Mouse (Mus musculus) midbrain, embryonic 10.5 days (tissue): ENCODE results near the gene Sdha. TPM values are rescaled to one million over a fixed set of nuclear protein-coding genes. Genes with fewer than 3 reads are reported as not detected.

ENCODE experiments used
- DNase-seq: peaks from one replicate; pipeline ENCODE4 v3.0.0-alpha.2; 2017; ENCODE audit warnings: low spot score
- H3K27ac ChIP-seq: fragments of 300-500 bp; sonication (generic); replicated peaks from 2 replicates; pipeline ENCODE4 v1.5.1; 2016; ENCODE audit warnings: mild to moderate bottlenecking
- H3K27me3 ChIP-seq: fragments of 300-500 bp; sonication (generic); 2 replicates; pipeline ENCODE4 v1.6.1; 2016; ENCODE audit warnings: low read depth, mild to moderate bottlenecking; ENCODE audit not compliant: poor library complexity, severe bottlenecking
- H3K36me3 ChIP-seq: fragments of 300-500 bp; sonication (generic); 2 replicates; pipeline ENCODE4 v1.6.1; 2016; ENCODE audit warnings: mild to moderate bottlenecking, moderate library complexity
- H3K4me1 ChIP-seq: fragments of 300-500 bp; sonication (generic); 2 replicates; pipeline ENCODE4 v1.6.1; 2016
- H3K4me3 ChIP-seq: fragments of 300-500 bp; sonication (generic); 2 replicates; pipeline ENCODE4 v1.5.1; 2016; ENCODE audit warnings: mild to moderate bottlenecking, moderate library complexity
- H3K9me3 ChIP-seq: fragments of 300-500 bp; sonication (generic); replicated peaks from 2 replicates; pipeline ENCODE4 v1.6.1; 2016; ENCODE audit warnings: mild to moderate bottlenecking
- WGBS: fragments of 180-500 bp; shearing (Covaris S2); methylation state at CpG from one replicate; pipeline ENCODE4 v1.1.7; 2016; 5-methylcytosine and 5-hydroxymethylcytosine counted together
- polyA plus RNA-seq: library from polyadenylated mRNA; unstranded; fragments of >200 nt; fragmentation: Nextera tagmentation; extraction: Ambion mirVana; gene quantifications from 2 replicates; pipeline ENCODE4 v1.2.1, GENCODE M21; 2016

Sdha gene
- polyA plus RNA-seq, 1 experiment from 2014 or later: 284 TPM

- no peaks in the 10 kb centered on the region for H3K36me3 ChIP-seq
- no peak overlapping the region for H3K27ac ChIP-seq
- DNase-seq: no peak
- H3K9me3 ChIP-seq: no peaks in the 10 kb centered on the region
- 81% methylated on average over 7 of the region's 7 CpGs for WGBS
- H3K27me3 ChIP-seq: peaks cover 30% of the 10 kb centered on the region
- H3K4me1 ChIP-seq: peaks cover 10% of the 10 kb centered on the region
- no peak overlapping the region for H3K4me3 ChIP-seq
These were observed 53.7 kb downstream of the Sdha start for GRCm38 (mm10) chr13:74296376-74296775.

DNA sequence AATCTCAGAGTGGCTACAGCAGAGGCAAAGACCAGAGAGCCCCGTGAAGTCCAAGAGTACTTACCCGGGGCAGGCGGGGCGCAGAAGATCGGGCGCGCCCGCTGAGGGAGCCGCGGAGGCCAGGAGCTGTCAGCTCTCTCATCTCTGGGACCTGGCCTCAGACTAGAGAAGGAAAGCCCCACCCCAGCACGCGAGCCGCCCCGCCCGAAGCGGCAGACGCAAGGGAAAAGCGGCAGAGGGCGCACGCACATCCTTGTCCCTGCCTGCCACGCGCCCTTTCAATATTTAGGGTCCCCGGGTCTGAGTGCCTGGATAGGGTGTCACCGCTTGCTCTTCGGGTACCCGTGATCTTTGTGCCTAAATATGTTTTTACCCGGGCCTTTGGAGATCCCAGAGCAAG is 57.9 kb downstream of the Sdha start, which contains the start of gene Ahrr:
Gene Ahrr (minus strand): TSS at position 165 of the 400 bp plus-strand sequence.
- Histone ChIP-seq H3K27me3 (peaks cover 47% of the 10 kb centered on the region), H3K4me1 (peaks cover 10% of the 10 kb centered on the region), H3K36me3 (no peaks in the 10 kb centered on the region), H3K27ac (no peak within 1 kb of the TSS; the same call in 1 of the 2 replicates), H3K9me3 (no peaks in the 10 kb centered on the region), H3K4me3 (peak within 1 kb of the TSS; percentile 47)
- peak; percentile 72 for DNase-seq
- under 1% methylated on average over 27 of the region's 27 CpGs for WGBS

GRCm38 (mm10) chr13:74289646-74290045 is 60.4 kb downstream of the Sdha start:
- WGBS: 82% methylated on average over 5 of the region's 5 CpGs
- no peaks in the 10 kb centered on the region for H3K9me3 ChIP-seq
- no peak overlapping the region for H3K4me3 ChIP-seq
- no peak for DNase-seq
- no peak overlapping the region for H3K27ac ChIP-seq
- H3K27me3 ChIP-seq: peaks cover 45% of the 10 kb centered on the region
- H3K36me3 ChIP-seq: no peaks in the 10 kb centered on the region
- peaks cover 10% of the 10 kb centered on the region for H3K4me1 ChIP-seq

DNA sequence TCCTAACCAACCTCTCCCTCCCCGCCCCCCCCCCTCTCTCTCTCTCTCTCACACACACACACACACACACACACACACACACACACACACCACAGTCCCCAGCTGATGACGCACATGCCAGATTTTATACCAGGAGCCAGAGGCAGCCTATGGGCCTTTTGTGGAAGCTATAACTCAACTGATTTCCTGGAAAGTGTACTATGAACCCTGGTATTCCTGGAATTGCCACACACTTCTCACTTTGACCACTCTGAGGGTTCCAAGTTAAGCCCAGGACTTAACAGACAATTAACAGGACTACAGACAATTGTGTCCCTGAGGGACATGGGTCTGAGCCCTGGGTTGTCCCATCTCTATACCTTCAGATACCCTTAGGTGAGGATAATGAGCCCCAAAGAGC is 67.8 kb downstream of the Sdha start:
- H3K9me3 ChIP-seq: no peaks in the 10 kb centered on the region
- H3K27me3 ChIP-seq: no peaks in the 10 kb centered on the region
- 90% methylated on average over 1 of the region's 2 CpGs for WGBS
- H3K27ac ChIP-seq: no peak overlapping the region
- no peaks in the 10 kb centered on the region for H3K4me1 ChIP-seq
- no peaks in the 10 kb centered on the region for H3K36me3 ChIP-seq
- no peak for DNase-seq
- H3K4me3 ChIP-seq: no peak overlapping the region

DNA sequence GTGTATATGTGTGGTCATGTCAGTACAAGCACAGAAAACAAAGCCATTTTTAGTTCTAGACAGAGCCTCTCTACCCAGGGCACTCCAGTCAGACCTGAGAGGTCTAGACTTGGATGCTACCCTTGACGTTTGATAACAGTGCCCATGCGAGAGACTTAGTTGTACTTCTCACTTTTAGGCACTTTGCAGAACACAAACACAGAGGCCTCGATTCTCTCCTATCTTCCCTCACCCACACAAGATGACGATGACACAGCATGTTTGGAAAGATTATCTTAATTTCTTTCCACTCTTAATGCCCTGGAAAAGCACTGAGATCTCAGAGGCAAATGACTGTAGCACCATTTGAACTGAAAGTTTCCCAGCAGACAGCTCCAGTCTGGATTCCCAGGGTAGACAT is 74.4 kb downstream of the Sdha start:
- Histone ChIP-seq H3K36me3 (no peaks in the 10 kb centered on the region), H3K27ac (no peak overlapping the region), H3K27me3 (no peaks in the 10 kb centered on the region), H3K4me3 (no peak overlapping the region), H3K4me1 (no peaks in the 10 kb centered on the region), H3K9me3 (no peaks in the 10 kb centered on the region)
- DNase-seq: no peak
- whole genome bisulfite sequencing: 82% methylated on average over 4 of the region's 4 CpGs

Other genes with a start within 250 kb of the Sdha start
- not detected in 2 replicates for gene Slc9a3, start 228.8 kb downstream of the Sdha start, polyA plus RNA-seq
- gene Exoc3, start 141.5 kb downstream of the Sdha start, polyA plus RNA-seq: 79.2 and 88.7 TPM in 2 replicates
- gene Ahrr, start 57.9 kb downstream of the Sdha start, polyA plus RNA-seq: 1.8 and 2.0 TPM in 2 replicates
- gene Pdcd6, start 32.7 kb downstream of the Sdha start, polyA plus RNA-seq: 118 and 124 TPM in 2 replicates
- 56.1 and 59.6 TPM in 2 replicates for gene Ccdc127, start within 50 bp of the Sdha start, polyA plus RNA-seq
- gene Lrrc14b, start 13.7 kb upstream of the Sdha start, polyA plus RNA-seq: not detected in 2 replicates
- 3.9 and 5.1 TPM in 2 replicates for gene Zfp72, start 40.6 kb upstream of the Sdha start, polyA plus RNA-seq
- gene Ftl1-ps1, start 49.4 kb upstream of the Sdha start, polyA plus RNA-seq: 89.2 and 96.1 TPM in 2 replicates
- gene Zfp825, start 143.7 kb upstream of the Sdha start, polyA plus RNA-seq: 20.2 and 21.2 TPM in 2 replicates